Mouse (Mus musculus): ENCODE measurements around the gene Fam196a. TPM values are rescaled to one million over a fixed set of nuclear protein-coding genes. Genes with fewer than 3 reads are reported as not detected.

Gene Fam196a
- not detected in 2 replicates for polyA plus RNA-seq (2012)

DNA sequence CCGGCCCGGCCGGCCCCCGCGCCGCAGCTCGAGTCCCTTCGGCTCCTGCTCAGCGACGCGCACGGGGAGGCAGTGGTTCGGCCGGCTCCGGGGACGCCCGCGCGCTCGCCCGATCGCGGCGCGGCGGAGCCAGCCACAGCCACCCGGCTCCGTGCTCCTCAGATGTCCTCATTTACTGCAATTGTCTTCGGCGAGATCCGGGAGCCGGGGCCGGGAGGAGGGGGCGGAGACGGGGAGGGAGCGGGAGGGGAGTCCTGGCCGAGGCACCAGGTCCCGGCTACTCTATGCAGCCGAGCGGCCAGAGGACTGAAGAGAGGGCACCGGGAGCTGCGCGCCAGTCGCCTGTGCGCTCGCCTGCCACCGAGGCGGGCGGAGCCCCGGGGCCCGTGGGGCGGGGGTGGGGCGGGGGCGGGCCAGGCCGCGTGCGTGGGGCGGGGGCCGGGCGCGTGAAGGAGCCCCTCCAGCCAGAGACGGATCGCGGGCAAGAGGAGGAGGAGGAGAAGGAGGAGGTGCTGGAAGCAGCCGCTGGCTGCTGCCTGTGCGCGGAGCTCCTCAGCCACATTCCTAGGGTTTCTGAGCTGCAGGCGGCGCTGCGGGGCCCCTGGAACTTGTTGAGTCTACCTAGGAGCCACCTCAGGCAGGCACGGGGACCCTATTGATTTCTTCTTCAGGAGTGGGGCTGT, at the start of gene Fam196a:
TSS of gene Fam196a (minus strand) at position 504 of the 683 bp plus-strand sequence.
- Histone ChIP-seq H3K36me3 (ENCODE audit: control insufficient read depth) (no peaks in the 10 kb centered on the region), H3K4me3 (replicated peaks) (no peak within 1 kb of the TSS), H3K9me3 (ENCODE audit: control insufficient read depth, low read length) (no peaks in the 10 kb centered on the region), H3K27me3 (ENCODE audit: control insufficient read depth) (peaks cover 27% of the 10 kb centered on the region), H3K4me1 (ENCODE audit: control insufficient read depth) (no peaks in the 10 kb centered on the region)
- no peak for TF ChIP-seq TAL1 (IDR thresholded peaks at IDR 0.05; ENCODE audit: low read length)
- TF ChIP-seq GATA1 (IDR thresholded peaks at IDR 0.05; ENCODE audit: low read length) = no peak

DNA sequence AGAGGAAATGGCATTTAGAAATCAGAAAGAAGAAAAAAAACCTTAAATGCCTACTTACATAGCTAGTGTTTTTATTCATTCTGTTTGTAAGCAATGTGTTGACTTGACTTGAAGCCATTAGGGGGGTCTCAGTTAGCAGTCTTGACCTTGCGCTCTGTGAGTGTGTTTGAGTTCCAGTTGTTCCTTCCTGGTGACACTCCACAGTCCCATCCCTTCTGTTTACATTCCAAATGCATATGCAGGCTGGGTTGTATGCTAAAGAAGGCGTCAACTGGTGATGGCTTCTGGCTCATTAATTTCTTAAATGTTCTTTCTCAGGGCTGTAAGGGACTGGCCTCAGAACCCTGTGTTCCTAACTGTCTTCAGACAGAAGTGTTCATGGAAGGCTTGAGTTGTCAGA, 23.4 kb upstream of the Fam196a start:
- no peaks in the 10 kb centered on the region for H3K4me1 ChIP-seq (ENCODE audit: control insufficient read depth)
- H3K4me3 ChIP-seq (replicated peaks) = no peak overlapping the region
- TF ChIP-seq GATA1 (IDR thresholded peaks at IDR 0.05; ENCODE audit: low read length) (no peak), TAL1 (IDR thresholded peaks at IDR 0.05; ENCODE audit: low read length) (no peak)
- H3K27me3 ChIP-seq (ENCODE audit: control insufficient read depth) = no peaks in the 10 kb centered on the region
- H3K9me3 ChIP-seq (ENCODE audit: control insufficient read depth, low read length) = no peaks in the 10 kb centered on the region; the same call in 1 of the 2 replicates
- no peaks in the 10 kb centered on the region for H3K36me3 ChIP-seq (ENCODE audit: control insufficient read depth)

DNA sequence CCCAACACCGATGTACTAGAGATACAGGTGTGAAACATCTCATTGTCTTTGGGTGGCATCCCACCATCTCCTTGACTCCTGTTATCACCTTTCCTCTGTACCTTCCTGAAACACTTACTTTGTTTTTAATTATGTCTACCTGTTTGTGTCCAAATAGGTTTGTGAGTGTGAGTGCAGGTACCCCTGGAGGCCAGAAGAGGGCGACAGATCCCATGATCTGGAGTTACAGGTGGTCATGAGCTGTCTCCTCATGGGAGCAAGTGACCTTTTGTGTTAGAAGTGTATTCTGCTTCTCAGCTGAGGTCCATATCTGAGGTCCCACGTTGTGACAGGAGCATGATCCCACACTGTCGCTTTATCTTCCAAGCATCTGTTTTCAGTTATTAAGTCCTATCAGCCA, 22.6 kb upstream of the Fam196a start:
- Histone ChIP-seq H3K27me3 (ENCODE audit: control insufficient read depth) (no peaks in the 10 kb centered on the region), H3K9me3 (ENCODE audit: control insufficient read depth, low read length) (no peaks in the 10 kb centered on the region; the same call in 1 of the 2 replicates), H3K4me3 (replicated peaks) (no peak overlapping the region), H3K4me1 (ENCODE audit: control insufficient read depth) (no peaks in the 10 kb centered on the region), H3K36me3 (ENCODE audit: control insufficient read depth) (no peaks in the 10 kb centered on the region)
- TF ChIP-seq TAL1 (IDR thresholded peaks at IDR 0.05; ENCODE audit: low read length) (no peak), GATA1 (IDR thresholded peaks at IDR 0.05; ENCODE audit: low read length) (no peak)

DNA sequence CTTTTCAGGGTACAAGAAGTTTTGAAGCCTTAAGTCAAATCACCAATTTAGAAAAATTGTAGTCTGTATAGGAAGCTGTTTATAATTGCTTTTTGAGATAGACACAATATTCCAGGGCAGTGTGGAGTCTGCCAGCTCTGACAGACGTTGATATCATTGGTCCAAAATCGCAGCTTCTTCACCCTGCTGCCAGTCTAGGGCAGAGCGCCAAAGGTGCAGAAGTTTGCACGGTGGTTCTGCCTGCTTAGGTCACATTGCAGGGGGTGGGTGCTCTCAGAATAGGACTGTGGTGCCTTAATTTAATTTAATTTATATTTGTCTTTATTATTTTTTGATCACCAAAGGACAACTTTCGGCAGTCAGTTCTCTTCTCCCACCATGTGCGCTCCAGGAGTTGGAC, 20.9 kb upstream of the Fam196a start:
- Histone ChIP-seq H3K36me3 (ENCODE audit: control insufficient read depth) (no peaks in the 10 kb centered on the region), H3K9me3 (ENCODE audit: control insufficient read depth, low read length) (no peaks in the 10 kb centered on the region; the same call in 1 of the 2 replicates), H3K4me1 (ENCODE audit: control insufficient read depth) (no peaks in the 10 kb centered on the region), H3K4me3 (replicated peaks) (no peak overlapping the region), H3K27me3 (ENCODE audit: control insufficient read depth) (no peaks in the 10 kb centered on the region)
- TF ChIP-seq TAL1 (IDR thresholded peaks at IDR 0.05; ENCODE audit: low read length) (no peak), GATA1 (IDR thresholded peaks at IDR 0.05; ENCODE audit: low read length) (no peak)

DNA sequence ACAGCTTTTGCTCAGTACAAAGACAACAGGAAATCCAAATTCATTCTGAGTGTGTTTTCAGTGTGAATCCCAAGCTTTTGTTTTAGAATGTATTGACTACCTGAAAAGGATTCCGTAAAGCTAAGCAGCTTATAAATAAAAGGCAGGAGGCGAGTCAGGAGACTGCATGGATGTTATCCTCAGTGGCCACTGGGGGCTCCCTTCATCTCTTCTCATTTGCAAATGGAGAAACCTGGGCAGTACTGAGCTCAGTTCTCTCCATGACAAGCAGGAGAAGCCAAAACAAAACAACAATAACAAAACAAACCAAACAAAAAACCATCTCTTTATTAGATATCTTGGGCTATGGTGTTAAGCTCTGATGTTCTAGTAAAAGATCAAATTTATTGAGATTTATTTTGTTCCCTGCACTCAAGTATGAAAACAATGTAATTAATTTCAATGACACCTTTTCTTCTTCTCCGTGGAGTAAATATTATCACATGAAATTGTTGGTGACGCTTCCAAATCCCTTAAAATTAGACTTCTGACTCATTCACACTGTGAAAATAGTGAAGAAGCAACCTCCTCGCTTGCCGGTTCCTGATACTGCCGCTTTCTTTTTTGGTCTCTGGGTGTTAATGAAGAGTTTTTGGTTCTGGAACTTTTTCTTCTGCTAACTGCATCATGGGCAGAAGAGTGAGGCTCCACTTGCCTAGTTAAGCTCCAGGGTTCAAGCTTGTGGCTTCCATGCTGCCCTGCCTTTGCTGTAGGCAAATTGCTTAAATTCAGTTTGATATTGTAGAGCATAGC, 7.9 kb upstream of the Fam196a start:
- no peaks in the 10 kb centered on the region for H3K36me3 ChIP-seq (ENCODE audit: control insufficient read depth)
- TF ChIP-seq GATA1 (IDR thresholded peaks at IDR 0.05; ENCODE audit: low read length) (no peak), TAL1 (IDR thresholded peaks at IDR 0.05; ENCODE audit: low read length) (no peak)

DNA sequence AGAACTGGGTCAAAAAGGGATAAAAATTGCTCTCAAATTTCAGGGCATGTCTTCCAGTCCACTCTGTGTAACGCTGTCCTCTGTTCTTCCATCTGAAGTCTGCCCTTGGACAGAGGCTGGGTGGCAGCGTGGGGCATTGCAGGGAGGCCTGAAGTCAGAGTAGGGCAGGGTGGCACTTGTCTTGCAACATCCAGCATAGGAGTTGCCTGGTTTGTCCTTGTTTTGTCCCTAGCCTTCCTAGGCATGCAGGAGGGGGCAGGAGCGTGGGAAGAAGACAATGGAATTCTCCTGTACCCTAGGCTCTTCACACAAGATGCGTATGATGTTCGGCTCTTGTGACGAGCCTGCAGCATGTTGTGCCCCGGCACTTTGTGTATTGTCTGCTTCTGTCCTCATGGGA, 5.5 kb upstream of the Fam196a start:
- Histone ChIP-seq H3K4me3 (replicated peaks) (no peak overlapping the region), H3K9me3 (ENCODE audit: control insufficient read depth, low read length) (no peaks in the 10 kb centered on the region), H3K27me3 (ENCODE audit: control insufficient read depth) (peaks cover 4% of the 10 kb centered on the region), H3K36me3 (ENCODE audit: control insufficient read depth) (no peaks in the 10 kb centered on the region), H3K4me1 (ENCODE audit: control insufficient read depth) (no peaks in the 10 kb centered on the region)
- TF ChIP-seq GATA1 (IDR thresholded peaks at IDR 0.05; ENCODE audit: low read length) = no peak
- TF ChIP-seq TAL1 (IDR thresholded peaks at IDR 0.05; ENCODE audit: low read length) = no peak

More for the DNA sequence above, 7.9 kb upstream of the Fam196a start:
- Histone ChIP-seq H3K4me1 (ENCODE audit: control insufficient read depth) (no peaks in the 10 kb centered on the region), H3K9me3 (ENCODE audit: control insufficient read depth, low read length) (no peaks in the 10 kb centered on the region), H3K4me3 (replicated peaks) (no peak overlapping the region), H3K27me3 (ENCODE audit: control insufficient read depth) (no peaks in the 10 kb centered on the region)

DNA sequence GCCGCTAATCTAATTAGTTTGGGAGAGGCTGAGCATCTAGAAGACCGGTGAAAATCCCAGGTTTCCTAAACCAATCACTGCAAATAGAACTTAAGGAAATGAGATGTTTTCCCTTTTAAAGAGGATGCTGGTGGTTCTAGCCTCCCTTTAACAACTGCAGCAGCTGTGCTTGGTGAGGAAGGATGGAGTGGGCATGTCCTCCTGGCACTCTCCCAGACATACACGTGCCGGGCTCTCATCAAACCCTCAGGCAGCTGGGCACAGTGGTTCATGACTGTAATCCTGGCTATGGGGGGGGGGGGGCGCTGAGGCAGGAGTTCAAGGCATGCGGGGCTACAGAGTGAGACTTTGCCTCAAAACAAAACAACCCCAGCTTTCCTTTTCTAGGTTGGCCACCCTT, 4.8 kb upstream of the Fam196a start:
- H3K4me1 ChIP-seq (ENCODE audit: control insufficient read depth) = no peaks in the 10 kb centered on the region
- no peak for TF ChIP-seq TAL1 (IDR thresholded peaks at IDR 0.05; ENCODE audit: low read length)
- no peak for TF ChIP-seq GATA1 (IDR thresholded peaks at IDR 0.05; ENCODE audit: low read length)
- H3K36me3 ChIP-seq (ENCODE audit: control insufficient read depth) = no peaks in the 10 kb centered on the region
- H3K9me3 ChIP-seq (ENCODE audit: control insufficient read depth, low read length) = no peaks in the 10 kb centered on the region
- H3K27me3 ChIP-seq (ENCODE audit: control insufficient read depth) = peaks cover 9% of the 10 kb centered on the region
- no peak overlapping the region for H3K4me3 ChIP-seq (replicated peaks)

DNA sequence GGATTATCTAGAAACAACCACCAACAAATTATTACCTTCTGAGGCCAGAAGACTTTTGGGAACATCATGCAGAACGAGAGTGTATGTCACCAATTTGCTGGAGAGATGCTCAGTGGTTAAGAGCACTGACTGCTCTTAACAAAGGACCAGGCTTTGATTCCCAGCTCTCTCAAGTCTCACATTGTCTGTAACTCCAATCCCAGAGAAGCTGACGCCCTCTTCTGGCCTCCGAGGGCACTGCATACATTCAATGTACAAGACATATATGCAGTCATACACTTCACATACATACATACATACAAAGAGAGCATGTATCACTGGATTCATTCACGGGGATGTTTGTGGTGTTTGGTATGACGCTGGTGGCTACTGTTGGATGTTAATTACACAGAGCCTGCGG, 3.7 kb upstream of the Fam196a start:
- no peaks in the 10 kb centered on the region for H3K36me3 ChIP-seq (ENCODE audit: control insufficient read depth)
- H3K27me3 ChIP-seq (ENCODE audit: control insufficient read depth) = peaks cover 21% of the 10 kb centered on the region
- no peak overlapping the region for H3K4me3 ChIP-seq (replicated peaks)
- H3K9me3 ChIP-seq (ENCODE audit: control insufficient read depth, low read length) = no peaks in the 10 kb centered on the region
- no peaks in the 10 kb centered on the region for H3K4me1 ChIP-seq (ENCODE audit: control insufficient read depth)
- no peak for TF ChIP-seq GATA1 (IDR thresholded peaks at IDR 0.05; ENCODE audit: low read length)
- no peak for TF ChIP-seq TAL1 (IDR thresholded peaks at IDR 0.05; ENCODE audit: low read length)

DNA sequence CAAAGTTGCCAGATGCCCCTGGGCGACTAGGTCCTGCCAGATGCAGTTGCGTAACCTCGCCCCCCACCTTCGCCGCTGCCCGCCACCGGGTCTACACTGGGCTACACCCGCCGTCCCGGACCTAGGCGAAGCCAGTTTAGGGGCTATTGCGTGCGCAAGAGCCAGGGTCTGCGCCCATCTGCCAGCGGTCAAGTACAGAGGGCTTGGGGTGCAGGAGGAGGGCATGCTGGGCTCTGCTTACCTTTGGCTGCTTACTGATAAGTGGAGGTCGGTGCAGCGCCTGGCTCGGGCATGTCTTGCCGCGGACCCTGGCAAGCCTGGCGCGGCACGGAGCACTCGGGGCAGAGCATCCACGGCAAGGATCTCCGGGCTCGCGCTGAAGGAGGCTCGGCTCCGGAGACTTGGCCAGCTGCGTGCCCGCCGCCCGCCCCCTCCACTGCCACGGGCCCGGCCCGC, 731 bp downstream of the Fam196a start:
- no peaks in the 10 kb centered on the region for H3K9me3 ChIP-seq (ENCODE audit: control insufficient read depth, low read length)
- H3K4me3 ChIP-seq (replicated peaks) = no peak overlapping the region
- TF ChIP-seq TAL1 (IDR thresholded peaks at IDR 0.05; ENCODE audit: low read length) = no peak
- no peak for TF ChIP-seq GATA1 (IDR thresholded peaks at IDR 0.05; ENCODE audit: low read length)
- H3K4me1 ChIP-seq (ENCODE audit: control insufficient read depth) = no peaks in the 10 kb centered on the region
- H3K27me3 ChIP-seq (ENCODE audit: control insufficient read depth) = peaks cover 27% of the 10 kb centered on the region
- H3K36me3 ChIP-seq (ENCODE audit: control insufficient read depth) = no peaks in the 10 kb centered on the region

Data from erythroblast, embryonic 14.5 days (primary cell).